Mouse (Mus musculus): ENCODE results near the gene Wdr4.

GRCm38 (mm10) chr17:31511792-31512495 is 7.8 kb downstream of the Wdr4 start:
- TF ChIP-seq TAL1 (IDR thresholded peaks at IDR 0.05; ENCODE audit: low read length) = no peak
- TF ChIP-seq GATA1 (IDR thresholded peaks at IDR 0.05; ENCODE audit: low read length) = no peak
